Mouse (Mus musculus): ENCODE results near the gene Ifi27. TPM values are rescaled to one million over a fixed set of nuclear protein-coding genes. Genes with fewer than 3 reads are reported as not detected.
"Not testable (repeated sequence)": the region's sequence is repeated elsewhere in the genome, so short reads cannot be mapped to it uniquely, and the experiment has no call there.

Gene Ifi27
- polyA plus RNA-seq, 1 experiment = 188 TPM

- H3K27me3 ChIP-seq (ENCODE audit: control insufficient read depth, insufficient read depth, low read length) = no peaks in the 10 kb centered on the region
- 70% methylated on average over 5 of the region's 5 CpGs for WGBS
- H3K4me3 ChIP-seq (ENCODE audit: extremely low read depth, insufficient read depth, insufficient read length) = no peak overlapping the region
- H3K36me3 ChIP-seq (ENCODE audit: control insufficient read depth, insufficient read depth, low read length) = no peaks in the 10 kb centered on the region
- H3K27ac ChIP-seq (ENCODE audit: insufficient read depth, low read length) = no peak overlapping the region
- no peak for DNase-seq (ENCODE audit: low read depth in 1 of 2, low spot score in 2 of 2)
- H3K4me1 ChIP-seq (ENCODE audit: control insufficient read depth, insufficient read depth, insufficient read length) = no peaks in the 10 kb centered on the region
- TF ChIP-seq CTCF (IDR thresholded peaks at IDR 0.05; ENCODE audit: extremely low read depth, insufficient read depth, insufficient read length, insufficient replicate concordance) (no peak), POLR2A (IDR thresholded peaks at IDR 0.05; ENCODE audit: low read depth, low read length) (no peak)
Observed at GRCm38 (mm10) chr12:103481671-103482070, 47.7 kb downstream of the Ifi27 start.

GRCm38 (mm10) chr12:103482781-103483180, 48.8 kb downstream of the Ifi27 start:
- DNase-seq (ENCODE audit: low read depth in 1 of 2, low spot score in 2 of 2) = no peak
- Histone ChIP-seq H3K36me3 (ENCODE audit: control insufficient read depth, insufficient read depth, low read length) (no peaks in the 10 kb centered on the region), H3K4me3 (ENCODE audit: extremely low read depth, insufficient read depth, insufficient read length) (no peak overlapping the region), H3K4me1 (ENCODE audit: control insufficient read depth, insufficient read depth, insufficient read length) (no peaks in the 10 kb centered on the region), H3K27me3 (ENCODE audit: control insufficient read depth, insufficient read depth, low read length) (no peaks in the 10 kb centered on the region), H3K27ac (ENCODE audit: insufficient read depth, low read length) (no peak overlapping the region)
- TF ChIP-seq CTCF (IDR thresholded peaks at IDR 0.05; ENCODE audit: extremely low read depth, insufficient read depth, insufficient read length, insufficient replicate concordance) = no peak
- no peak for TF ChIP-seq POLR2A (IDR thresholded peaks at IDR 0.05; ENCODE audit: low read depth, low read length)
- WGBS = 73% methylated on average over 2 of the region's 2 CpGs

GRCm38 (mm10) chr12:103484200-103484972, 50.4 kb downstream of the Ifi27 start:
- 75% methylated on average over 9 of the region's 9 CpGs for WGBS
- not testable (repeated sequence) for H3K27ac ChIP-seq (ENCODE audit: insufficient read depth, low read length); H3K4me3 ChIP-seq (ENCODE audit: extremely low read depth, insufficient read depth, insufficient read length); DNase-seq (ENCODE audit: low read depth in 1 of 2, low spot score in 2 of 2); H3K27me3 ChIP-seq (ENCODE audit: control insufficient read depth, insufficient read depth, low read length); H3K4me1 ChIP-seq (ENCODE audit: control insufficient read depth, insufficient read depth, insufficient read length); H3K36me3 ChIP-seq (ENCODE audit: control insufficient read depth, insufficient read depth, low read length)

GRCm38 (mm10) chr12:103486726-103487125, 52.7 kb downstream of the Ifi27 start:
- no peak overlapping the region for H3K4me3 ChIP-seq (ENCODE audit: extremely low read depth, insufficient read depth, insufficient read length)
- DNase-seq (ENCODE audit: low read depth in 1 of 2, low spot score in 2 of 2) = no peak
- WGBS = 86% methylated on average over 1 of the region's 1 CpGs
- H3K4me1 ChIP-seq (ENCODE audit: control insufficient read depth, insufficient read depth, insufficient read length) = no peaks in the 10 kb centered on the region
- TF ChIP-seq POLR2A (IDR thresholded peaks at IDR 0.05; ENCODE audit: low read depth, low read length) (no peak), CTCF (IDR thresholded peaks at IDR 0.05; ENCODE audit: extremely low read depth, insufficient read depth, insufficient read length, insufficient replicate concordance) (no peak)
- no peaks in the 10 kb centered on the region for H3K36me3 ChIP-seq (ENCODE audit: control insufficient read depth, insufficient read depth, low read length)
- no peaks in the 10 kb centered on the region for H3K27me3 ChIP-seq (ENCODE audit: control insufficient read depth, insufficient read depth, low read length)
- no peak overlapping the region for H3K27ac ChIP-seq (ENCODE audit: insufficient read depth, low read length)

GRCm38 (mm10) chr12:103487276-103487675, 53.3 kb downstream of the Ifi27 start:
- TF ChIP-seq CTCF (IDR thresholded peaks at IDR 0.05; ENCODE audit: extremely low read depth, insufficient read depth, insufficient read length, insufficient replicate concordance) = no peak
- TF ChIP-seq POLR2A (IDR thresholded peaks at IDR 0.05; ENCODE audit: low read depth, low read length) = no peak
- no peak overlapping the region for H3K4me3 ChIP-seq (ENCODE audit: extremely low read depth, insufficient read depth, insufficient read length)
- H3K36me3 ChIP-seq (ENCODE audit: control insufficient read depth, insufficient read depth, low read length) = no peaks in the 10 kb centered on the region
- H3K4me1 ChIP-seq (ENCODE audit: control insufficient read depth, insufficient read depth, insufficient read length) = no peaks in the 10 kb centered on the region
- no peaks in the 10 kb centered on the region for H3K27me3 ChIP-seq (ENCODE audit: control insufficient read depth, insufficient read depth, low read length)
- 43% methylated on average over 4 of the region's 4 CpGs for WGBS
- no peak for DNase-seq (ENCODE audit: low read depth in 1 of 2, low spot score in 2 of 2)
- no peak overlapping the region for H3K27ac ChIP-seq (ENCODE audit: insufficient read depth, low read length)

GRCm38 (mm10) chr12:103487750-103488149, 53.7 kb downstream of the Ifi27 start:
- Histone ChIP-seq H3K27ac (ENCODE audit: insufficient read depth, low read length) (no peak overlapping the region), H3K27me3 (ENCODE audit: control insufficient read depth, insufficient read depth, low read length) (no peaks in the 10 kb centered on the region), H3K4me1 (ENCODE audit: control insufficient read depth, insufficient read depth, insufficient read length) (no peaks in the 10 kb centered on the region), H3K36me3 (ENCODE audit: control insufficient read depth, insufficient read depth, low read length) (no peaks in the 10 kb centered on the region), H3K4me3 (ENCODE audit: extremely low read depth, insufficient read depth, insufficient read length) (no peak overlapping the region)
- 74% methylated on average over 2 of the region's 2 CpGs for WGBS
- TF ChIP-seq POLR2A (IDR thresholded peaks at IDR 0.05; ENCODE audit: low read depth, low read length) = no peak
- TF ChIP-seq CTCF (IDR thresholded peaks at IDR 0.05; ENCODE audit: extremely low read depth, insufficient read depth, insufficient read length, insufficient replicate concordance) = no peak
- DNase-seq (ENCODE audit: low read depth in 1 of 2, low spot score in 2 of 2) = no peak

Other genes starting within 250 kb of the Ifi27 start
- 0.20 TPM in 1 of 2 replicates, not detected in the other for gene Prima1, start 192.1 kb upstream of the Ifi27 start, polyA plus RNA-seq (2012; rRNA removed)
- not detected in 2 replicates for gene Fam181a, start 123.2 kb upstream of the Ifi27 start, polyA plus RNA-seq (2012; rRNA removed)
- gene Asb2, start 78.2 kb upstream of the Ifi27 start, polyA plus RNA-seq (2012; rRNA removed) = 128 and 216 TPM in 2 replicates
- 4.9 and 5.7 TPM in 2 replicates for gene Otub2, start 45.5 kb upstream of the Ifi27 start, polyA plus RNA-seq (2012; rRNA removed)
- 0.82 and 1.1 TPM in 2 replicates for gene 9330161L09Rik, start 26.4 kb upstream of the Ifi27 start, polyA plus RNA-seq (2012; rRNA removed)
- gene Ddx24, start 8.4 kb upstream of the Ifi27 start, polyA plus RNA-seq (2012; rRNA removed) = 26.9 and 32.5 TPM in 2 replicates
- 731 and 1,353 TPM in 2 replicates for gene Ifi27l2a, start 9.5 kb downstream of the Ifi27 start, polyA plus RNA-seq (2012; rRNA removed)
- gene Ifi27l2b, start 23.0 kb downstream of the Ifi27 start, polyA plus RNA-seq (2012; rRNA removed) = 0.07 and 0.08 TPM in 2 replicates
- gene Ppp4r4, start 98.1 kb downstream of the Ifi27 start, polyA plus RNA-seq (2012; rRNA removed) = 0.08 and 0.22 TPM in 2 replicates
- gene Serpina10, start 197.2 kb downstream of the Ifi27 start, polyA plus RNA-seq (2012; rRNA removed) = 0.47 and 0.76 TPM in 2 replicates
- gene Serpina6, start 223.0 kb downstream of the Ifi27 start, polyA plus RNA-seq (2012; rRNA removed) = not detected in 2 replicates
- not detected in 2 replicates for gene Serpina16, start 241.9 kb downstream of the Ifi27 start, polyA plus RNA-seq (2012; rRNA removed)

All from spleen, adult 2 months (tissue).